25 mouse cellular contexts compared by ENCODE assay signal in the genomic region with DNA sequence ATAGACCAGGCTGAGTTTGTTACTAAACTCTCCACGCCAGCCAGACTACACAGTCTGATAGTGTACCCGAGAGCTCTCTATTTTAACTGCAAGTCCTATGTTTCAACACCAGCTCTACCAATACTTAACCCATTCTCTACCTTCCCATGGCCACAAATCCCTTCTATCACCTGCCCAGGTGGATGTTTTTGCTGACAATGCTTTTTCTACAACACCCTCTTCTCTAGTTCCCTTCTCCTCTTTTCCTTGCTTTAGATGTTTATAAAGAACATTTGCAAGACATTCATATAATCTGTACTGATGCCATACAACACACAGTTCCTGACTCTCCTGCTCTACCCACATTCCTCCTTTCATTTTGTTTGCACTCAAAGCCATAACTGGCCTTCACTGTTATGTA.
"Had no signal": no experiment of that assay in that cellular context is flagged by ENCODE, and none has a peak within 500 bp of the region (broad histone marks: within the 10 kb centered on the region; RNA-seq: fewer than 3 reads in every experiment).

No protein-coding gene starts in this region.

- H3K4me3 ChIP-seq: embryonic facial prominence, embryonic 10.5 days; embryonic facial prominence, embryonic 12.5 days; embryonic facial prominence, embryonic 13.5 days; embryonic facial prominence, embryonic 15.5 days; erythroblast, embryonic 14.5 days; forebrain, embryonic 10.5 days; forebrain, embryonic 12.5 days; forebrain, embryonic 13.5 days; forebrain, embryonic 15.5 days; gastrocnemius, adult 2 months; heart, adult 2 months; heart, embryonic 10.5 days had no signal

- H3K36me3 ChIP-seq: embryonic facial prominence, embryonic 10.5 days; embryonic facial prominence, embryonic 12.5 days; embryonic facial prominence, embryonic 13.5 days; embryonic facial prominence, embryonic 15.5 days; forebrain, embryonic 10.5 days; forebrain, embryonic 12.5 days; forebrain, embryonic 15.5 days; heart, embryonic 10.5 days had no signal

- H3K27ac ChIP-seq: embryonic facial prominence, embryonic 10.5 days; embryonic facial prominence, embryonic 12.5 days; embryonic facial prominence, embryonic 13.5 days; embryonic facial prominence, embryonic 15.5 days; forebrain, embryonic 10.5 days; forebrain, embryonic 12.5 days; forebrain, embryonic 13.5 days; forebrain, embryonic 15.5 days; gastrocnemius, adult 2 months; heart, adult 2 months; heart, embryonic 10.5 days had no signal

- H3K9ac ChIP-seq: embryonic facial prominence, embryonic 12.5 days; embryonic facial prominence, embryonic 13.5 days; embryonic facial prominence, embryonic 15.5 days; forebrain, embryonic 12.5 days; forebrain, embryonic 13.5 days; forebrain, embryonic 15.5 days; forebrain, postnatal 0 days had no signal

- H3K9me3 ChIP-seq: embryonic facial prominence, embryonic 10.5 days; embryonic facial prominence, embryonic 12.5 days; embryonic facial prominence, embryonic 13.5 days; embryonic facial prominence, embryonic 15.5 days; forebrain, embryonic 10.5 days; forebrain, embryonic 12.5 days; forebrain, embryonic 13.5 days; forebrain, embryonic 15.5 days; heart, embryonic 10.5 days had no signal

- H3K4me1 ChIP-seq: forebrain, embryonic 12.5 days; forebrain, embryonic 13.5 days; forebrain, embryonic 15.5 days had no signal

- DNase-seq: cerebellum, adult 9-10 months; cerebellum, adult 9-11 months; cerebellum, postnatal 10 days; cerebellum, postnatal 14 days; cerebellum, postnatal 25 days; cerebellum, postnatal 36 days; embryo, embryonic 11 days; forebrain, postnatal 0 days; gastrocnemius, adult 2 months; gastrocnemius, postnatal 10 days; gastrocnemius, postnatal 14 days; gastrocnemius, postnatal 25 days; gastrocnemius, postnatal 36 days; heart, adult 18-20 months; heart, adult 2 months had no signal

- H3K4me2 ChIP-seq: embryonic facial prominence, embryonic 12.5 days; embryonic facial prominence, embryonic 13.5 days; embryonic facial prominence, embryonic 15.5 days; forebrain, embryonic 12.5 days; forebrain, embryonic 13.5 days; forebrain, embryonic 15.5 days had no signal

- H3K27me3 ChIP-seq: embryonic facial prominence, embryonic 12.5 days; embryonic facial prominence, embryonic 13.5 days; embryonic facial prominence, embryonic 15.5 days; forebrain, embryonic 12.5 days; forebrain, embryonic 13.5 days; forebrain, embryonic 15.5 days had no signal
